Mouse (Mus musculus): Measurements from ENCODE around the gene Tango6.

- TF ChIP-seq USF1 (IDR thresholded peaks at IDR 0.05; ENCODE audit: low read depth) (no peak), E2F4 (IDR thresholded peaks at IDR 0.05; ENCODE audit: insufficient read depth) (no peak), TCF3 (IDR thresholded peaks at IDR 0.05; ENCODE audit: insufficient read length, low read depth) (no peak), POLR2AphosphoS2 (IDR thresholded peaks at IDR 0.05; ENCODE audit: insufficient read length, low read depth) (no peak), POLR2A (IDR thresholded peaks at IDR 0.05; ENCODE audit: insufficient read length, low read depth) (no peak), MAX (IDR thresholded peaks at IDR 0.05; ENCODE audit: low read depth) (no peak), TCF12 (IDR thresholded peaks at IDR 0.05; ENCODE audit: insufficient read depth, poor library complexity, severe bottlenecking) (no peak), MYOD1 (IDR thresholded peaks at IDR 0.05; ENCODE audit: control insufficient read depth in 1 of 3, insufficient read length in 2 of 3, low read depth in 2 of 3) (no peak)
These were observed 91.9 kb downstream of the Tango6 start for GRCm38 (mm10) chr8:106774567-106775320.
